Mouse (Mus musculus): ENCODE measurements around the gene Htra1.

Htra1 gene

DNA sequence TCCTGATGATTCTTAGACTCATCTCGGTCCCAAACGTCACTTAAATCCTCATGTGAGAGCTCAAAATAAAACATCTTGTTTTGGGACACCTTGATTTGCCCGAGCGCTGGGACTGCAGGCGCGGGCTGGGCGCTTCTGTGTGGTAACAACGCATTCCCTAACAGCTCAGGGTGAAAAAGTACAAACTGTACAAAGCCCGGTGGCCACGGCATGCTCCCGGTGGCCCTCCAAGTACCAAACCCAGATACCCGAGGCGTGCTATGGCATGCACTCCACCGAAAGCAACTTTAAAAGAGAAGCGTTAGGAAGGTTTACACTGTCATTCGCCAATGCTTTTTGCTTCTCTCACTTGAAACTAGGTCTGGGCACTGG lies 504 bp upstream of the Htra1 start:
- DNase-seq (ENCODE audit: low read depth, low spot score): no peak

DNA sequence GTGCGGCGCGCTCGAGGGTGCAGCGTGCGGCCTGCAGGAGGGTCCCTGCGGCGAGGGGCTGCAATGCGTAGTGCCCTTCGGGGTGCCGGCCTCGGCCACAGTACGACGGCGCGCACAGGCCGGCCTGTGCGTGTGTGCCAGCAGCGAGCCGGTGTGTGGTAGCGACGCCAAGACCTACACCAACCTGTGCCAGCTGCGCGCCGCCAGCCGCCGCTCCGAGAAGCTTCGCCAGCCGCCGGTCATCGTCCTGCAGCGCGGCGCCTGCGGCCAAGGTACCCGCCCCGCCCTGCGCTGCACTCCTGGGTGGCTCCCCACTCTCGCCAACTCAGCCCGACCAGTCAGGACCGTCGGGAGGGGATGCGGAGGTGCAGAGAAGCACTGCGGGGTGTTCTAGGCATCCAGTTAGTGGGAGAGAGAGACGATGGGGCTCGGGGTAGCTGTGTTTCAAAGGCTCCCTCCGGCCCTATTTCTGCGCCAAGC lies 601 bp downstream of the Htra1 start:
- no peak for DNase-seq (ENCODE audit: low read depth, low spot score)

DNA sequence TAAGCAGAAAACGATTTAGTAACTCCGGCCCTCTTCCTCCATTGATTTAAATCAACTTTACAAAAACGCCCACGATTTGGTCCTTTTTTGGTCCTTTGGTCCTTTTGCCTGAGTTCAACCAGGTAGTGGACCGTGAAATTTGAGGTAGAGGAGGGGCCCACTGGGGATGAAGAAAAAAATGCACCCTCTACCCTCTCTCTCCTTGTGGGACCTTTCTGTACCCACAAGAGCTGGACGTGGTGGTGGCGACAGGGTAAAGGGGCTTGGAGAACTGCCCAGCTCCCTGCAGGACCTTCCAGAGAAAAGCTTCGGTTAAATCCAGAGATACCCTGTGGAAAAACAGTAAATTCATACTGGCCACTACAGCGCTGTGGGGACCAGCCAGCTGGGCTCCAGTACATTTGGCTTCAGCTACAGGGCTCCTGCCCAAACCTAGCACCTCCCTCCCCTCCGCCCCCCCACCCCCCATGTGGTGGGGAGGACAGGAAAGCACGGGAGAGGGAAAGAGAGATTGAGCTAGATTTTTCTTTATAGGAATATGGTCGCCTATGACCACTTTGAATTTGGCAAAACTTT lies 1.4 kb downstream of the Htra1 start:
- DNase-seq (ENCODE audit: low read depth, low spot score): no peak

- no peak for DNase-seq (ENCODE audit: low read depth, low spot score)
These were observed 2.1 kb downstream of the Htra1 start for GRCm38 (mm10) chr7:130938005-130938404.

GRCm38 (mm10) chr7:130938896-130939295 lies 3.0 kb downstream of the Htra1 start:
- no peak for DNase-seq (ENCODE audit: low read depth, low spot score)

- DNase-seq (ENCODE audit: low read depth, low spot score): no peak
These were observed 4.8 kb downstream of the Htra1 start for GRCm38 (mm10) chr7:130940733-130941132.

DNA sequence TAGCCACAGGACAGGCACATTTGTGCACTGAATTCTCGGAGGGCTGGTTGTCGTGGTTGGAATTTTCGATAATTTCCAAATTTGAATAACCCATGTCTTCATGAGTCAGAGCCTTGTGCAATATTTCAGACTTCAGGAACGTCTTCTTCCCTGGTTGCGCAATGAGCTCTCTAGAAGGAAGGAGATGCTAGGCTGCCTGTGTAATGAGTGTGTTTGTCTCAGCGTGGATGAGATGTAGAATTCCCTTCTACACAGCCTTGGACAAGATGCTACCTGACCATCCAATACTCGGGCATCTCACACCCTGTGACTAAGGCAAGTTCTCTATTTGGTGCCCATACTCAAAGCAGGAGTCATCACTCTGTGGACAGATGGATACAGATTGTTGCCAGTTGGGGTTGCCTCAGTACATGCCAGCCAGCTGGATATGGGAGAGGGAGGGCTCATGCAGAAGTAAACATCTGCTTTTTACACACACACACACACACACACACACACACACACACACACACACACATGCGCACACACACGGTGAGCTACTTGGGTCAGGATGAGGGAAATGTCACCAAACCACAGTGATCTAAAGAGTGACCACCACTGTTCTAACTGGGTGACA lies 7.5 kb downstream of the Htra1 start:
- no peak for DNase-seq (ENCODE audit: low read depth, low spot score)

- no peak for DNase-seq (ENCODE audit: low read depth, low spot score)
These were observed 9.0 kb downstream of the Htra1 start for GRCm38 (mm10) chr7:130944766-130945475.

DNA sequence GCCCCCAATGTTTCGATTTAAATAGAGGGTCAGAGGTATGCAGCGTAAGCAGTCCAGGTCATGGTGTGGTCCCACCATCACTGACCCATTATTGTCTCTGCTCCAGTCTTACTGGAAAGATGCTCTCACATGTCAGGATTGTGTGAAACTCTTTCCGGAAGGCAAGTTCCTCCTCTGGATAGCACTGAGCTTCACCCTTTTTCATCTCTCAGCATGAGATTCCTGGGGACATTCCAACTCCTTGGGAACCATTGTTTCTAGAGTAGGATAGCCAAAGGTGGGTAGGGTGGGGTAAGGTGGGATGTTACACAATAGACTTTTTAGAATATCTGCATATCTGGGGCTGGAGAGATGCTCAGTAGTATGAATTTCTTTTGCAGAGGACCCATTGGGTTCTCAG lies 9.8 kb downstream of the Htra1 start:
- no peak for DNase-seq (ENCODE audit: low read depth, low spot score)

DNA sequence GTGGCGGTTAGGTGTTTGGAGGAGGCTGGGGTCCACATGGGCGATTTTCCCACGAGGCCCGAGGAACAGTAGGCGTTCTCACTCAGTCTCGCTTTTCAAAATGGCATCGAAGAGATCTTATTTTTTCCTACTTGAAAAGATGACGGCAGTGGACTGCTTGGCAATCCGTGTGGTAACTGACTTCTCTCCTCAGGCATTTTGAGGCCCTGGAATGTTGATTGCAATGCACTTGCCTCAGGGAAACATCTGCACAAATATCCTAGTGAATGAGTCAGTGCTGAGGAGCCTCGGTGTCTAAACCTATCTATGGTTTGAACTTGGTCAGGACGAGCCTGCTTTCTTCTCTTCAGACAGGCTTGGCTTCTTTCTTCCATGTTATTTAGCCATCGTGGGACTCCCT lies 10.4 kb downstream of the Htra1 start:
- DNase-seq (ENCODE audit: low read depth, low spot score): no peak

GRCm38 (mm10) chr7:130948563-130949208 lies 12.8 kb downstream of the Htra1 start:
- DNase-seq (ENCODE audit: low read depth, low spot score): no peak

GRCm38 (mm10) chr7:130949331-130949751 lies 13.4 kb downstream of the Htra1 start:
- no peak for DNase-seq (ENCODE audit: low read depth, low spot score)

DNA sequence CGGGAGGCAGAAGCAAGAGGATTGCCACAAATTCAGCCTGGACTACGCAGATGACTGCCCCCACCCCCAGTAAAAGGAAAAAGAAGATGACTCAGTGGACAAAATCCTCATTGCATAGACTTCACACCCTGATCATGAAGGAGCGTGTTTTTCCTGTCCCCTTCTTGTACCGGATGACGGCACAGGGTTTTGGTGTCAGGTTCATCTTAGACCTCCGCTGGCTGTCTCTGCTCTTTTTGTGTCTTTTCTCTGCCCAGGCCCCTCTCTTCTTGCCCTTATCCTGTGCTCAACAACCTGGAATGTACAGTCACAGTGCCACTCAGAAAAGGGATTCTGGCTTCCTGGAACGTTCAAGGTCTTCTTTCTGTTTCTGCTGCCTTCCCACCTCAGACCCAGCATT lies 14.6 kb downstream of the Htra1 start:
- DNase-seq (ENCODE audit: low read depth, low spot score): no peak

GRCm38 (mm10) chr7:130951004-130951403 lies 15.1 kb downstream of the Htra1 start:
- no peak for DNase-seq (ENCODE audit: low read depth, low spot score)

- DNase-seq (ENCODE audit: low read depth, low spot score): no peak
These were observed 17.5 kb downstream of the Htra1 start for GRCm38 (mm10) chr7:130953376-130953775.

- no peak for DNase-seq (ENCODE audit: low read depth, low spot score)
These were observed 18.3 kb downstream of the Htra1 start for GRCm38 (mm10) chr7:130954177-130954601.

GRCm38 (mm10) chr7:130958551-130958950 lies 22.6 kb downstream of the Htra1 start:
- DNase-seq (ENCODE audit: low read depth, low spot score): no peak

DNA sequence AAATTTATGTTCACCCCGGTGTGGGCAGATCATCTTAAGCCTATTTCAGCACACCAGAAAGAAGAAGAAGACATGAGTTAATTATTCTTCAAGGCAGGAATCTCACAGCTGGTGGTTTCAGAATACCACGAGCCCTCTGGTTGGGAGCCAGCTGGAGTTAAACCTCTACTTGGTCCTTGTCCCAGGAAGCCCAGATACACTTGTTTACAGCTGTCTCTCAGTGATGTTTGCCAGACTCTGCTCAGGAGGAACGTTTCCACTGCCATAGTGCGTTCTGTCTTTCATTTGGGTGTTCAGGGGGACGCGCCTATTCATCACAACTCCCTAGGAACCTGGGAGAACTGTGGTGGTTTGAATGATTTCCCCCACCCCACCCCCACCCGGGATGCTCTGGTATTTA lies 24.0 kb downstream of the Htra1 start:
- no peak for DNase-seq (ENCODE audit: low read depth, low spot score)

DNA sequence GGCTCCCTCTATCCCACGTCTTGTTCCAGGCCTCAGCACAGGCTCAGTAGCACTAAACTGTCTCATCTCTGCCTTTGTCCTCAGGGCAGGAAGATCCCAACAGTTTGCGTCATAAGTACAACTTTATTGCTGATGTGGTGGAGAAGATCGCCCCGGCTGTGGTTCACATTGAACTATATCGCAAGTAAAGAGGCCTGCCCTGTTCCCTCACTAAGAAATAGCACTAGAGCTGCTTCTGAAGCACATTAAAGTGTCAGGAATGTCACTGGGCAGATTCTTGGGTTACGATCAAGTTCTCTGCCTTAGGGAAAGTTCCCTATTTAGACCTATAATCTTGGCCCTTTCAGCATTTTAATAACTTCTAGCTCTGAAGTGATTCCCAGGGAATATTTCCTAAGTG lies 25.5 kb downstream of the Htra1 start:
- DNase-seq (ENCODE audit: low read depth, low spot score): no peak

- DNase-seq (ENCODE audit: low read depth, low spot score): peak; percentile 32
These were observed 28.8 kb downstream of the Htra1 start for GRCm38 (mm10) chr7:130964686-130965085.

DNA sequence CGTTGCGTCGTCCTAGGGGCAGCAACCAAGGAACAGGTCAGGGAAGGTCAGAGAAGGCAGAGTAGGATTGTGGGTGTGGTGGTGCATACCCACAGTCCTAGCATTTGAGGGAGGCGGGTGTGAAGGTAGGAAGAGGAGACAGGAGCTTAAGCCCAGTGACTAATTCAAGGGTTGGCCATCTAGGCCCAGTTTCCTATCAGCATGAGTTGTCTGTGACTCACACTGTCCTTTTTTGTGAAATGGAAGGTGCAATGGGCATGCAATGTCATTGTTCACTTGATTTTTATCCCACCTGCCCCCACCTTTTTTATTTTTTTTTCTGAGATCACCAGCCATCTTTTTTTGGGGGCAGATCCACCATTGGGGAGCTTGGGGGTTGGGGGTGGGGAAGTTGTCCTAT lies 29.5 kb downstream of the Htra1 start:
- DNase-seq (ENCODE audit: low read depth, low spot score): no peak

DNA sequence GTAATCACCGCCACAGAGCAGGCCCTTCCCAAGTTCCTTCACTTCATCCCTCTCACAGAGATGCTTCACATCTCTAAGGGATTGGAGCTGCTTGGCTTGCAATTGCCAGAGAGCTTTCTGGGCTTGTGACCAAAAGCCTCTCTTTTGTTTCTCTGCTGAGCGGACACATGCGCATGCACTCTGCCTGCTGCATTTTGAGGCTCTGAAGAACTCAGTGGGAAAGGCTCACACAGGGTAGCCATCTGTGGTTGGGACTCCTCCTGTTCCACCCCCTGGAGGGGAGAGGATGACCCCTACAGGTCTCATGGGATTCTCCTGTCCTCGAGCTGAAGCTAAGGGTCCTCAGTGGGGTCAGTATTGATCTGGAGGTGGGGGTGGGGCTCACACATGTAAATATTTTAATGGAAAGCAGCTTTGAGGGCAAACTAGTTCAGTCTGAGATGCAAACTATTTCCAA lies 30.0 kb downstream of the Htra1 start:
- peak; percentile 46 for DNase-seq (ENCODE audit: low read depth, low spot score)
